Mouse (Mus musculus): ENCODE measurements around the gene Ccnd2. TPM values are rescaled to one million over a fixed set of nuclear protein-coding genes. Genes with fewer than 3 reads are reported as not detected.

Gene Ccnd2
- total RNA-seq (2021), result 10 to 100 TPM; 17.6 to 31.6 TPM
- long read RNA-seq, experiment 1, full-length matches to known transcripts, result 3 of 7 reads
- long read RNA-seq, experiment 1, partial matches to known transcripts, result 0 of 7 reads
- long read RNA-seq, experiment 1, other reads (novel, unspliced or antisense), result 4 of 7 reads
- long read RNA-seq, experiment 2, full-length matches to known transcripts, result 1 of 4 reads
- long read RNA-seq, experiment 2, partial matches to known transcripts, result 0 of 4 reads
- long read RNA-seq, experiment 2, other reads (novel, unspliced or antisense), result 3 of 4 reads

DNA sequence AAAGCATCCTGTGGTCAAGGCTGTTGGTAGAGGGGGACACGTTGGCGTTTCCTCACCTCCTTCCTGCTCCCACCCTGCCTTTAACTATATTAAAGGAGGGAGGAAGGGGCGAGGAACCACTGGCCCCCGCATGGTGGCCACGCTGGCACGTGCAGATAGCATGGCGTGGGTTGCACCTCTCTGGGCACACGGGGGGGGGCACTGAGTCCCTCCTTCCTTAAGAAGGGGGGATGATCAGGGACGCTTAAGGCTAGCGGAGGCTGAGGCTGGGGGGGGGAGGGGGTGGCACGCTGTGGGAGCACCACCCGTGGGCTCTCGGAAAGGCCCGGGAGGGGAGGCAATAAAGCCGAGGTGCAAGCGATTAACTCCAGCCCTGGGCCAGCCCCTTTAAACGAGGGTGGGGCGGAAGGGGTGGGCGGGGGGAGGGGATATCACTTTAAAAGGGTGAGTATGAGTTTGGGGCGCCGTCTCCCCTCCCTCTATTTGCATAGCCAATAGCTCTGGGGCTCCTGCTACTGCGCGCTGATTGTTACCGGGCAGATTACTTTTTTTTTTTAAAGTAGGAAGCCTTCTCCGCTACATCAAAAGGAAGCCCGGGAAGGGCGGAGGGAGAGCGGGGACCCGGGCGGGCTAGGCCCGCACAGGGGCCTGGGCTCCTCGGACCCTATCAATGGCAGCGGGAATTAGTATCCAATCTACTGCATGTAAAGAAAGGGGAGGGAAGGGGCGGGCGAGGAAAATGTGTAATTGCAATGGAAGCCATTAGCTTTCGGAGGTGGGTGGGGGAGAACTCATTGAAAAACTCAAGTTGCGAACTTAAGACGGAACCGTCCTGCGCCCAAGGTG lies at the start of gene Ccnd2:
Gene Ccnd2, minus strand, starts transcription at position 88 of the 846 bp plus-strand sequence.
- intact Hi-C loops (cut with DNase I; ENCODE audit: low total_unique reads), result loop anchor here (10.0 kb wide), 1 partner anchor 102 kb away; no protein-coding TSS in a partner anchor
- DNase-seq, result peak; percentile 33

DNA sequence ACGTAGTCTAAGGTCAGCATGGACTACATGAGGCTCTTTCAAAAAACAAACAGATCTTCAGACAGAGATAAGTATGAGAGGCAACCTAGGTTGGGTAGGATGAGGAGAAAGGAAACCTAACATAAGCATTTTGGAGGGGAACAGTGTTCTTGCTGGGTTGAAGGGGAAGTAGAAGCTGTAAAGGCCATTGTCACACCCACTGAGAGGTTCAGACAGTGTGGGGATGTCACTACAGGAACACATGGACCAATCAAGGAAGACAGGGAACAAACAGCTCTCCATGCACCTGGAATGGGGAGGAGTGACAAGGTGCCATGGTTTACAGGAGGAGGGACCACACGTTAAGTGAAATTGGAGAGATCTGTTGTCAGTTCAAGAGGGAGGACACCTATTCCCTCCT lies 45.0 kb upstream of the Ccnd2 start:
- DNase-seq, result no peak
- intact Hi-C loops (cut with DNase I; ENCODE audit: low total_unique reads), result no loop called here

GRCm38 (mm10) chr6:127181296-127181695 lies 29.3 kb upstream of the Ccnd2 start:
- DNase-seq, result peak; percentile 29
- intact Hi-C loops (cut with DNase I; ENCODE audit: low total_unique reads), result no loop called here

- no peak for DNase-seq
- intact Hi-C loops (cut with DNase I; ENCODE audit: low total_unique reads), result no loop called here
These were observed 27.2 kb upstream of the Ccnd2 start for GRCm38 (mm10) chr6:127179056-127179759.

DNA sequence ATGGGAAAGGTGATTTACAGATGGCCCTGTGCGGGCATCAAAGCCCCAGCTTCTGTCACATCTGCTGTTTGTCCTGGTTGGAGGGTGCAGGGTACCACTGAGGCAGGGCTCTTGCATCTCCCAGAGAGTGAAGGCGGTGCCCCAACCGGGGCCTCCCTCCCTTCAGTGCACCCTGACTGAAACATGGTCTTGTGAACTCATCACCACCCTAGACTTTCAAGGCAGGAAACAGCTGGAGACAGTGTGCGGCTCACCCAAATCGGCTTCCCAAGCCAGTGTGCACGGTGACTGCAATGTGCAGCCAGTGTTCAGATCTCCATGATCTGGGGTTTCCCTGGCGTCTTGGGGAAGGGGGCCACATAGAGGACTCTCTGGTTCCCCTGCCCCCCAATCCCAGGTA lies 26.0 kb upstream of the Ccnd2 start:
- no peak for DNase-seq
- intact Hi-C loops (cut with DNase I; ENCODE audit: low total_unique reads), result no loop called here

GRCm38 (mm10) chr6:127177441-127177840 lies 25.4 kb upstream of the Ccnd2 start:
- no peak for DNase-seq
- intact Hi-C loops (cut with DNase I; ENCODE audit: low total_unique reads), result no loop called here

GRCm38 (mm10) chr6:127172461-127172860 lies 20.5 kb upstream of the Ccnd2 start:
- DNase-seq, result no peak
- intact Hi-C loops (cut with DNase I; ENCODE audit: low total_unique reads), result no loop called here

DNA sequence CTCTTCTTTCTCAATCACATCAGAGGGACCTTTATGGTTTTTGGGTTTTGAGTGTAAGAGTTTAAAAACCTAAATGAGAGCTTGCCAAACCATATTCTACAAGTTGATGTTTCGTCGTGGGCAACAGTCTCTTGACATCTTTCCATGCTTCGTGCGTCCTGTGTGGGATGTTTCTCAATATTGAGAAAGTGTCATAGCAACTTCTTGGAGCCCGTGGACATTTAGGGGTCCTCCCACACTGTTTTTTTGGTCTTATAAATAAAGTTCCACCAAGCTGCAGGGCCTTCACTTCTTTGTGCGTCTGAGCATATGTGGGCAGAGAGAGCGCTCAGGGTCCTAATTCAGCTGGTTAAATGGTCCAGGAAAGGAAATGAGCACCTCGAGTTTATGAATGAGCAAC lies 18.7 kb upstream of the Ccnd2 start:
- intact Hi-C loops (cut with DNase I; ENCODE audit: low total_unique reads), result no loop called here

DNA sequence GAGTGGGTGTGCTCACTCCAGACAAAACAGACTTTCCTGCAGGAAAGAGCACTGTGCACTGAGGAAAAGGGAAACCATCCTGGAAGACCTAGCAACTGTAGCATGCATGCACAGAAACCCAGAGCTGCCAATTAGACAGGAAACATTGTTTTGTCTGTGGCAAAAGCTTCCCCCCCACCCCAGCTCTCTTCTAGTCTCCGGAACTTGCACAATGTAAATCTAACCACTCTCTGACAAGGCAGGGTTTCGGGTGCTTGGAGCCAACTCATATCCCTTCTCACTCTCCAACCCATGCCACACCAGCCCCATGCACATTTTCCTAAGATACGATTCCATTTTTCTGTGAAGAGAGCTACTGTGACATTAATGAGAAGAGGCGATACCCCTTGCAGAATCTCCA lies 13.7 kb upstream of the Ccnd2 start:
- DNase-seq, result no peak
- intact Hi-C loops (cut with DNase I; ENCODE audit: low total_unique reads), result no loop called here

More for the DNA sequence above, 18.7 kb upstream of the Ccnd2 start:
- no peak for DNase-seq

GRCm38 (mm10) chr6:127162842-127163241 lies 10.8 kb upstream of the Ccnd2 start:
- intact Hi-C loops (cut with DNase I; ENCODE audit: low total_unique reads), result no loop called here
- no peak for DNase-seq

- intact Hi-C loops (cut with DNase I; ENCODE audit: low total_unique reads), result loop anchor here (10.0 kb wide), 1 partner anchor 97 kb away; no protein-coding TSS in a partner anchor
- no peak for DNase-seq
These were observed 5.3 kb upstream of the Ccnd2 start for GRCm38 (mm10) chr6:127157321-127157720.

GRCm38 (mm10) chr6:127155468-127155867 lies 3.5 kb upstream of the Ccnd2 start:
- intact Hi-C loops (cut with DNase I; ENCODE audit: low total_unique reads), result loop anchor here (10.0 kb wide), 1 partner anchor 99 kb away; no protein-coding TSS in a partner anchor
- no peak for DNase-seq

DNA sequence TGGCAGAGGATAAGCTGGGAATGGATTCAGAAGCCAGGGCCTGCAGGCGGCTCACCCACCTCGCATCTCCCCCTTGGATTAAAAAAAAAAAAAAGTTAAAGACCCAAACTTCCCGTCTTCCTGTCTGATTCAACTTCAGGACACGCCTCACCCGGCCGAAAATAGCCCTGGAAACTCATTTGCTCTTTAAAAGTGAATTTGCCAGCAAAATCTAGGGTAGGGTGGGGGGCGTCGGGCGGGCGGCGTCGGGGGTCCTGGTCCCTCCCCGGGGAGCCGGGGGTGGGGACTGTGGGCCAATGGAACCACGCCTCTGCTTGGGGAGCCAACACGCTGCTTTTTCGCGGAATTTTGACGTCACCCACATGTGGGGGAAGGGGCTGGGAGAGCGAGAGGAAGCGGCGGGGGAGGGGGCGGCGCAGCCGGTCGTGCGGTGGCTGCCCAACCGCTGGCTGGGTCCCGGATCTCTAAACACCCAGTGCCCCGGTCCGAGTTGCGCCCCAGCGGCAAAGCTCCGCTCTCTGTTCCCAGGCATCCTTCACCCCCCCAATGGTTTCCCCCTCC lies 2.8 kb upstream of the Ccnd2 start:
- peak; percentile 66 for DNase-seq
- intact Hi-C loops (cut with DNase I; ENCODE audit: low total_unique reads), result loop anchor here (10.0 kb wide), 1 partner anchor 100 kb away; no protein-coding TSS in a partner anchor

DNA sequence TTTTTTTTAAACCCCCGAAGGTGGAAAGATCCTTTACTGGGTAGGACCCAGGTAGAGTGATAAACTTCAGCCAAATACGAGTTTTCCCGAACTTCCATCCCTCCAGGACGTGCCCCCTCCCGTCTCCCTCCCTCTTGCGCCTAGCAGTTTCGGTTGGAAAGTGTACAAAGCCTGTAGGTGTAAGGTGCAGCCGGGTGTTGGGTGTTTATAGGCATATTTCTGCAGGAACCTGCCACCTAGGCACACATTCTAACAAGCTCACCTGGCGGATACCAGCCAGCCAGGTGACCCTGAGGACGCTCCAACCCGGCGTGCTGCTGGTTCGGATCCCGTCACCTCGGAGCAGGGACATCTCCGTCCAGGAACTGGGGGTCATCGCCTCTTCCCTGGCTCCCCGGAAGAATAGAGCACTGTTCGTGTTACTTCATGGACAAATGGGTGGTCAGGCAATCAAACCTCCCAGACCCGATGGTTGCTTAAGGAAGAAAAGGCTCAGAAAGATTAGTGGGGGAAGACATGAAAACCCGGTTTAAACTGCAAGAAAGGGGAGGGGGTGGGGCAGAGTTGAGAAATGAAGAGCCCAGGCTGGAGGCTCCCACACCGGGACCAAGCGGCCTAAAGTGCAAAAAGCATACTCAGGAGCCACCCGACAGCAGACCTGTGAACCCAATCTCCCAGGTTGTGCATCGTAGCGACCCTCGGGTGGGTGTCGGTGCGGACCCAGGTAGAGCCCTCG lies 2.1 kb upstream of the Ccnd2 start:
- intact Hi-C loops (cut with DNase I; ENCODE audit: low total_unique reads), result loop anchor here (10.0 kb wide), 1 partner anchor 101 kb away; no protein-coding TSS in a partner anchor
- no peak for DNase-seq

- DNase-seq, result no peak
- intact Hi-C loops (cut with DNase I; ENCODE audit: low total_unique reads), result loop anchor here (10.0 kb wide), 1 partner anchor 101 kb away; no protein-coding TSS in a partner anchor
These were observed 1.4 kb upstream of the Ccnd2 start for GRCm38 (mm10) chr6:127153296-127153800.

DNA sequence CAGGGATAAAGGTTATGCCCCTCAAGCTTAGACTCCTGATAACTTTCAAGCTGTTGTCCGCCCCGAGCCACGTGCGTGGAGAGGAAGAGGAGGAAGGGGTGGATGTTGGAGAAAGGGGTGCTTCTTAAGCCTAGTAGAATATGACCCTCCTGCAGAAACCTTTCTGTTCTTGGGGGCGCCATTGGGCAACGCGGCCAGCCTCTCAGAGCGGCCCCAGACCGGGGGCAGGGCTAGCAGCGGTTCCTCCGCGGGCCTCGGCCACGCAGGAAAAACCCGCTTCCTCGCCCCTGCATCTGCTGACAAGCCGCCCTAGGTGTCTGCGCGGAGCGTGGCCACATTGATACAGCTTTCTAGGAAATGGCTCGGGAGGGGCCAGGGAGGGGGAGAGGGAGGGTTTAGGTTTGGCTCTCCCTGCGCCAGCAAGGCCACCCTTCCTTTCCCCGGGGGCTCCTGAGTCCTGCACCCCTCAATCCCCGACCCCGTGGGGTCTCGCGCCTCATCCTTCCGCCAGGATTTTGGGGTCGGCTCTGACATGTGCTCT lies 358 bp downstream of the Ccnd2 start:
- intact Hi-C loops (cut with DNase I; ENCODE audit: low total_unique reads), result loop anchor here (10.0 kb wide), 1 partner anchor 103 kb away; no protein-coding TSS in a partner anchor
- DNase-seq, result peak; percentile 26

- intact Hi-C loops (cut with DNase I; ENCODE audit: low total_unique reads), result loop anchor here (10.0 kb wide), 1 partner anchor 104 kb away; no protein-coding TSS in a partner anchor
- peak; percentile 71 for DNase-seq
These were observed 1.1 kb downstream of the Ccnd2 start for GRCm38 (mm10) chr6:127150663-127151564.

Data from gastrocnemius, postnatal 14 days (tissue).